Mouse (Mus musculus) liver, postnatal 0 days (tissue): ENCODE measurements around the gene Cep97. TPM values are rescaled to one million over a fixed set of nuclear protein-coding genes. Genes with fewer than 3 reads are reported as not detected.

Experiments
- ATAC-seq: fragments of 200-750 bp; cut with Nextera tagmentation; 2 replicates; pipeline ENCODE4 v1.8.0; 2017; ENCODE audit warnings: mild to moderate bottlenecking, moderate library complexity
- DNase-seq: peaks from one replicate; pipeline ENCODE4 v3.0.0-alpha.2; 2016
- H3K27ac ChIP-seq: fragments of 300-500 bp; sonication (generic); 2 replicates; pipeline ENCODE4 v1.5.1; 2014; ENCODE audit warnings: antibody characterized with exemption, moderate library complexity, mild to moderate bottlenecking, low read depth
- H3K27me3 ChIP-seq: fragments of 300-500 bp; sonication (generic); 2 replicates; pipeline ENCODE4 v1.6.1; 2014; ENCODE audit warnings: low read length, control low read depth, mixed read lengths; ENCODE audit not compliant: insufficient read depth
- H3K36me3 ChIP-seq: fragments of 300-500 bp; sonication (generic); replicated peaks from 2 replicates; pipeline ENCODE4 v1.6.1; 2014; ENCODE audit warnings: mild to moderate bottlenecking, control low read depth, low read length, moderate library complexity, mixed read lengths; ENCODE audit not compliant: insufficient read depth
- H3K4me1 ChIP-seq: fragments of 300-500 bp; sonication (generic); 2 replicates; pipeline ENCODE4 v1.6.1; 2014; ENCODE audit warnings: antibody characterized with exemption, mild to moderate bottlenecking, control low read depth; ENCODE audit not compliant: insufficient read depth
- H3K4me2 ChIP-seq: fragments of 300-500 bp; sonication (generic); 2 replicates; pipeline ENCODE4 v1.6.1; 2014; ENCODE audit warnings: low read depth, mild to moderate bottlenecking, low read length, moderate library complexity, mixed read lengths
- H3K4me3 ChIP-seq: fragments of 300-500 bp; sonication (generic); 2 replicates; pipeline ENCODE4 v1.5.1; 2014; ENCODE audit warnings: low read depth, low read length
- H3K9ac ChIP-seq: fragments of 300-500 bp; sonication (generic); replicated peaks from 2 replicates; pipeline ENCODE4 v1.6.1; 2014; ENCODE audit warnings: mild to moderate bottlenecking, moderate library complexity
- H3K9me3 ChIP-seq: fragments of 300-500 bp; sonication (generic); 2 replicates; pipeline ENCODE4 v1.6.1; 2016; ENCODE audit warnings: mild to moderate bottlenecking, control low read depth, low read length, mixed read lengths
- CTCF ChIP-seq: sonication (generic); IDR thresholded peaks from 2 replicates; pipeline ENCODE4 v1.5.1; 2016; ENCODE audit warnings: antibody characterized with exemption, low read depth
- EP300 ChIP-seq: IDR thresholded peaks from 2 replicates; pipeline ENCODE4 v1.6.1; 2016; ENCODE audit warnings: antibody characterized with exemption, low read depth, mild to moderate bottlenecking
- WGBS: fragments of 180-500 bp; shearing (Covaris S2); extraction: QIAGEN DNeasy Blood & Tissue Kit; methylation state at CpG from one replicate; pipeline ENCODE4 v1.1.7; 2014; ENCODE audit not compliant: insufficient replicate concordance; 5-methylcytosine and 5-hydroxymethylcytosine counted together
- polyA plus RNA-seq: library from polyadenylated mRNA; unstranded; fragments of >200 nt; fragmentation: Nextera tagmentation; extraction: Ambion mirVana; gene quantifications from 2 replicates; pipeline ENCODE4 v1.2.1, GENCODE M21; 2015

Gene Cep97
- polyA plus RNA-seq: 2.4 and 2.7 TPM in 2 replicates

- H3K4me3 ChIP-seq: peak within 1 kb of the TSS; percentile 85
- peak within 1 kb of the TSS; percentile 11 for H3K27ac ChIP-seq
- H3K27me3 ChIP-seq: no peaks in the 10 kb centered on the region
- ATAC-seq: peak; percentile 99
- TF ChIP-seq EP300 (peak; percentile 13; the same call in 1 of the 2 replicates), CTCF (no peak; the same call in 1 of the 2 replicates)
- H3K4me1 ChIP-seq: peaks cover 2% of the 10 kb centered on the region; the same call in 1 of the 2 replicates
- no peaks in the 10 kb centered on the region for H3K9me3 ChIP-seq
- WGBS: 0% methylated on average over 24 of the region's 24 CpGs
- H3K36me3 ChIP-seq: no peaks in the 10 kb centered on the region
- peak within 1 kb of the TSS; percentile 82 for H3K4me2 ChIP-seq
- peak; percentile 91 for DNase-seq
- H3K9ac ChIP-seq: peak within 1 kb of the TSS; percentile 71
Measured at GRCm38 (mm10) chr16:55934453-55935037, at the start of gene Cep97. Cep97 (minus strand) TSS chr16:55934855.

- H3K27ac ChIP-seq: peak overlapping the region; percentile 98
- H3K9ac ChIP-seq: peak overlapping the region; percentile 99
- H3K4me2 ChIP-seq: peak overlapping the region; percentile 91
- H3K9me3 ChIP-seq: no peaks in the 10 kb centered on the region
- H3K4me3 ChIP-seq: peak overlapping the region; percentile 100
- ATAC-seq (peak; percentile 54), DNase-seq (no peak)
- peaks cover 36% of the 10 kb centered on the region for H3K36me3 ChIP-seq
- no peaks in the 10 kb centered on the region for H3K27me3 ChIP-seq
- TF ChIP-seq CTCF (no peak), EP300 (no peak)
- peaks cover 19% of the 10 kb centered on the region for H3K4me1 ChIP-seq
- 6% methylated on average over 14 of the region's 14 CpGs for WGBS
Measured at GRCm38 (mm10) chr16:55974903-55975285, 40.2 kb upstream of the Cep97 start.

DNA sequence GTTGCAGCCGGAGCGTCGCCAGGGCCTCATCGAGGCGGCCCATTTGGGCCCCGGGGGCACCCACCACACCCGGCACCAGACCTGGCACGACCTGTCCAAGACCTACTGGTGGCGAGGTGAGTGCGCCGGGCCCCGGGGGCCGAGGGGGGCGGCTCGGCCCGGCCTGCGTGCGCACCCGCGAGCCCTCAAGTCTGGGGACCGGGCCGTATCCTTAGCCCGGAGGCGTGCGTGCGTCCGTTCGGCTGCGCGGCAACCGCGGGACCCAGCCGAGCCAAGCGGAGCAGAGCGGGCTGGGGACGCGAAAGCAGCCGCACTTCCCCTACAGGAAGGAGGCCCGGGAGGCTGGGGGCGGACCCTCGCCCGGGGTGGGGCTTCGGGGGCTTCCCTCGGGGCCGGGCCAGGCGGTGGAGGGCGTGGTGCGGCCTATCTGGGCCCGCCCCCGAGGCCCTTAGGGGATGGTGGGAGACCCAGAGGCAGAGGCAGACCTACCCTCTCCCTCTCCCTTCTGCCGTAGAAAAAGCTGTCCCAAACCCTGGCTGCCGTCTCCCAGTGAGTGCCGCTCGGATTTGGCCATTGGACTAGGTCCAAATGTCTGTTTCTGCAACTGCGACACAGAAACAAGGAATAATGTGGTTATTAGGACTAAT, 39.7 kb upstream of the Cep97 start:
- WGBS: under 1% methylated on average over 50 of the region's 55 CpGs
- Histone ChIP-seq H3K4me2 (peak overlapping the region; percentile 91), H3K27me3 (no peaks in the 10 kb centered on the region), H3K4me3 (peak overlapping the region; percentile 100), H3K4me1 (peaks cover 19% of the 10 kb centered on the region), H3K9me3 (no peaks in the 10 kb centered on the region), H3K9ac (peak overlapping the region; percentile 99), H3K27ac (peak overlapping the region; percentile 98), H3K36me3 (peaks cover 36% of the 10 kb centered on the region)
- TF ChIP-seq EP300 (no peak), CTCF (no peak)
- DNase-seq (peak; percentile 93), ATAC-seq (peak; percentile 85)

- Histone ChIP-seq H3K36me3 (peaks cover 42% of the 10 kb centered on the region), H3K27ac (peak within 1 kb of the TSS; percentile 98), H3K27me3 (no peaks in the 10 kb centered on the region), H3K9ac (peak within 1 kb of the TSS; percentile 99), H3K9me3 (no peaks in the 10 kb centered on the region), H3K4me2 (peak within 1 kb of the TSS; percentile 91), H3K4me3 (peak within 1 kb of the TSS; percentile 100), H3K4me1 (peaks cover 19% of the 10 kb centered on the region)
- under 1% methylated on average over 76 of the region's 86 CpGs for WGBS
- DNase-seq: peak; percentile 100
- ATAC-seq: peak; percentile 90
- 0 out of 2 replicates have a peak, but pooled peaks have one; percentile 17 for TF ChIP-seq CTCF
- no peak for TF ChIP-seq EP300
Measured at GRCm38 (mm10) chr16:55973431-55974255, 39.0 kb upstream of the Cep97 start, which contains the start of gene Zbtb11. Zbtb11 (plus strand) TSS chr16:55973883.

GRCm38 (mm10) chr16:55972626-55973201, 38.1 kb upstream of the Cep97 start:
- Histone ChIP-seq H3K9me3 (no peaks in the 10 kb centered on the region), H3K4me3 (peak overlapping the region; percentile 100), H3K36me3 (peaks cover 38% of the 10 kb centered on the region), H3K27me3 (no peaks in the 10 kb centered on the region), H3K4me2 (peak overlapping the region; percentile 91), H3K9ac (peak overlapping the region; percentile 99), H3K4me1 (peaks cover 19% of the 10 kb centered on the region), H3K27ac (peak overlapping the region; percentile 64)
- WGBS: 48% methylated on average over 10 of the region's 10 CpGs
- no peak for ATAC-seq
- no peak for DNase-seq
- no peak for TF ChIP-seq CTCF
- no peak for TF ChIP-seq EP300
